Mouse (Mus musculus) testis, adult 2 months (tissue): ENCODE results near the gene Cenpn. TPM values are rescaled to one million over a fixed set of nuclear protein-coding genes. Genes with fewer than 3 reads are reported as not detected.

Source experiments
- H3K27ac ChIP-seq: fragments of 200-500 bp; 2 replicates; pipeline ENCODE4 v1.5.1; 2012; ENCODE audit warnings: low read depth, low read length; ENCODE audit not compliant: control insufficient read depth, insufficient read depth
- H3K27me3 ChIP-seq: fragments of 200-500 bp; 2 replicates; pipeline ENCODE4 v1.6.1; 2012; ENCODE audit warnings: mild to moderate bottlenecking, low read length, moderate library complexity; ENCODE audit not compliant: control insufficient read depth, insufficient read depth
- H3K36me3 ChIP-seq: fragments of 200-500 bp; 2 replicates; pipeline ENCODE4 v1.6.1; 2012; ENCODE audit warnings: mild to moderate bottlenecking, low read length; ENCODE audit not compliant: control insufficient read depth, insufficient read depth
- H3K4me1 ChIP-seq: fragments of 200-500 bp; 2 replicates; pipeline ENCODE4 v1.6.1; 2012; ENCODE audit warnings: low read length; ENCODE audit not compliant: control insufficient read depth, insufficient read depth
- H3K4me3 ChIP-seq: fragments of 200-500 bp; 2 replicates; pipeline ENCODE4 v1.5.1; 2012; ENCODE audit warnings: low read depth, mild to moderate bottlenecking, low read length, moderate library complexity, mixed read lengths; ENCODE audit not compliant: control insufficient read depth
- CTCF ChIP-seq: fragments of 200-500 bp; IDR thresholded peaks from 2 replicates; pipeline ENCODE4 v1.5.1; 2012; ENCODE audit warnings: low read depth, mild to moderate bottlenecking, inconsistent platforms, low read length, moderate library complexity; ENCODE audit not compliant: control insufficient read depth, insufficient read depth, insufficient replicate concordance
- POLR2A ChIP-seq: fragments of 200-500 bp; IDR thresholded peaks from 2 replicates; pipeline ENCODE4 v1.6.1; 2012; ENCODE audit warnings: low read depth, mild to moderate bottlenecking, inconsistent platforms, low read length, moderate library complexity; ENCODE audit not compliant: control insufficient read depth
- polyA plus RNA-seq: library from polyadenylated mRNA; depleted of rRNA; stranded (reverse); fragments of >200 nt; gene quantifications from 2 replicates; pipeline ENCODE4 v1.2.3, GENCODE M21; 2012; rRNA removed

Cenpn gene
- 141 TPM in 2 replicates for polyA plus RNA-seq

- Histone ChIP-seq H3K36me3 (peaks cover 1% of the 10 kb centered on the region; the same call in 1 of the 2 replicates), H3K27me3 (no peaks in the 10 kb centered on the region), H3K4me1 (peaks cover 4% of the 10 kb centered on the region), H3K27ac (peak within 1 kb of the TSS; percentile 95), H3K4me3 (peak within 1 kb of the TSS; percentile 98)
- TF ChIP-seq CTCF (no peak), POLR2A (peak; percentile 57)
Observed at GRCm38 (mm10) chr8:116921337-116922059, at the start of gene Cenpn, which contains the start of gene Cmc2. Gene Cenpn, plus strand, starts transcription at chr8:116921730. Gene Cmc2, minus strand, starts transcription at chr8:116921455.

- no peaks in the 10 kb centered on the region for H3K36me3 ChIP-seq
- no peaks in the 10 kb centered on the region for H3K27me3 ChIP-seq
- TF ChIP-seq CTCF (no peak), POLR2A (no peak)
- H3K4me1 ChIP-seq = peaks cover 3% of the 10 kb centered on the region
- no peak overlapping the region for H3K4me3 ChIP-seq
- H3K27ac ChIP-seq = peak overlapping the region; percentile 87; the same call in 1 of the 2 replicates
Observed at GRCm38 (mm10) chr8:116872761-116873342, 48.7 kb upstream of the Cenpn start.

DNA sequence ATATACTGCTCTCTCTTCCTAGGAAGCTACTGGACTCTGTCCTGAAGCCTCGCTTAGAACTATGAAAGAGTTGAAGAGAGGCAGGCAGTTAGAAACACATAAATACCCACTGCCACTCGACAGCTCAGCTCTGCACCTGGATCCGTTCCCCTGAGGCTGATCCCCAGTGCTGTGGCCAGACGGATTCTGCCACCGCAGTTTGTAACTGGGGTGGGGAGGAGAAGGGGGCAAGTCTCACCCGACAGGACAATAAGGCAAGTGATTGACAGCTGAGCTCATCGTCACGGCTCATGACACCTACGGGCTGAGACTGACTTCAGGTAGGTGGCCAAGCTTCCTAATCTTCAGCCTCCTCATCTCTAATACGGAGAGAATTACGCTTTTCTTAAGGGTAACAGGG lies 47.9 kb upstream of the Cenpn start:
- Histone ChIP-seq H3K4me1 (peaks cover 3% of the 10 kb centered on the region), H3K36me3 (no peaks in the 10 kb centered on the region), H3K4me3 (no peak overlapping the region), H3K27ac (peak overlapping the region; percentile 87), H3K27me3 (no peaks in the 10 kb centered on the region)
- TF ChIP-seq POLR2A (no peak), CTCF (no peak)

GRCm38 (mm10) chr8:116873986-116874385 lies 47.5 kb upstream of the Cenpn start:
- peak overlapping the region; percentile 87 for H3K27ac ChIP-seq
- TF ChIP-seq POLR2A (no peak), CTCF (no peak)

DNA sequence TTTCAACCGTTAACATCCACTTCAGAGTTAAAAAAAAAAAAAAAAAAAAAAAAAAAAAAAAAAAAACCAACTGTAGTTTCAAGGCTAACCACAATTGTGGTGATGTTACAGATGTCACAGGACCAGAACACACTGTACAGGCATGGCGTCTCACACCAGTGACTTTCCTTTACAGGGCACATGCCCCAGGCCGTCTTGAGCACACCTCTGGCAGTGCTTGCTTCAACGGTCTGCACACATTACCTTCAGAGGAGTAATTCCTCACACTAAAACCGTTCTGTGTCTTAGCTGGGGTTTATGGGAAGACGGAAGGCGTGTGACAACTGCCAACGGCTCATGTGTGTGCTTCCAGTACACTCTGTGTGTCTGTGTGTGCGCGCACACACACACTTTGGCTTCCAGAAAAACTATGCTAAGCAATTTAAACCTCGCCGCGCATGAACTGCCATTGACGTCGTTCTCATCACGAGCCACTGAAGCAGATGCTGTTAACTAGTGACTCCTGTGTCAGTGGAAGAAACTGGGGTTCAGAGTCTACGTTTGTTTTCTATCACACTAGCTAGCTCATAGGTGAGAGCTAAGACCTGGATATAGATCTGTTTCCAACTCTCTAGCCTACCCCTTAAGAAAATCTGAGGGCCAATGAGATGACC lies 45.6 kb upstream of the Cenpn start:
- Histone ChIP-seq H3K27ac (no peak overlapping the region), H3K4me1 (peaks cover 3% of the 10 kb centered on the region), H3K36me3 (no peaks in the 10 kb centered on the region), H3K4me3 (no peak overlapping the region), H3K27me3 (no peaks in the 10 kb centered on the region)
- no peak for TF ChIP-seq CTCF

More at GRCm38 (mm10) chr8:116873986-116874385, 47.5 kb upstream of the Cenpn start:
- peaks cover 3% of the 10 kb centered on the region for H3K4me1 ChIP-seq
- no peaks in the 10 kb centered on the region for H3K27me3 ChIP-seq
- no peak overlapping the region for H3K4me3 ChIP-seq
- no peaks in the 10 kb centered on the region for H3K36me3 ChIP-seq

DNA sequence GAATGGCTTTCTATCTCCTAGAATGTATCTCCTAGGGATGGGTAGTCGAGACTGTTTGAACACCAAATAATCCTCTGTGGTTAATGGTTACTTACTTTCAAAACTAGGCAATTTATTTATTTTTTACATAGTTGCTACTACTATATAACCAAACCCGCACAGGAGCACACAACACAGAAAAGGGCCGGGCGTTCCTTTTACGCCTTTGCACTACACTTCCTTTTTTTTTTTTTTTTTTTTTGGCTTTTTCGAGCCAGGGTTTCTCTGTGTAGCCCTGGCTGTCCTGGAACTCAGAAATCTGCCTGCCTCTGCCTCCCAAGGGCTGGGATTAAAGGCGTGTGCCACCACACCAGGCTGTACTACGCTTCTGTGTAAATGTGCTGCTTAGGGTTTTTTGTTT lies 40.1 kb upstream of the Cenpn start:
- Histone ChIP-seq H3K4me3 (no peak overlapping the region), H3K36me3 (no peaks in the 10 kb centered on the region), H3K4me1 (no peaks in the 10 kb centered on the region), H3K27me3 (no peaks in the 10 kb centered on the region), H3K27ac (no peak overlapping the region)
- TF ChIP-seq POLR2A (no peak), CTCF (no peak)

- no peak for TF ChIP-seq CTCF
- TF ChIP-seq POLR2A = no peak
Observed at GRCm38 (mm10) chr8:116887813-116888212, 33.7 kb upstream of the Cenpn start.

More at GRCm38 (mm10) chr8:116887813-116888212, 33.7 kb upstream of the Cenpn start:
- Histone ChIP-seq H3K27me3 (no peaks in the 10 kb centered on the region), H3K4me3 (no peak overlapping the region), H3K36me3 (no peaks in the 10 kb centered on the region), H3K4me1 (no peaks in the 10 kb centered on the region), H3K27ac (no peak overlapping the region)
